Mouse (Mus musculus): ENCODE data around the gene Dcpp1.
A peak's percentile ranks its signal among the peaks of the same experiment; 100 is the strongest.

Dcpp1 gene

DNA sequence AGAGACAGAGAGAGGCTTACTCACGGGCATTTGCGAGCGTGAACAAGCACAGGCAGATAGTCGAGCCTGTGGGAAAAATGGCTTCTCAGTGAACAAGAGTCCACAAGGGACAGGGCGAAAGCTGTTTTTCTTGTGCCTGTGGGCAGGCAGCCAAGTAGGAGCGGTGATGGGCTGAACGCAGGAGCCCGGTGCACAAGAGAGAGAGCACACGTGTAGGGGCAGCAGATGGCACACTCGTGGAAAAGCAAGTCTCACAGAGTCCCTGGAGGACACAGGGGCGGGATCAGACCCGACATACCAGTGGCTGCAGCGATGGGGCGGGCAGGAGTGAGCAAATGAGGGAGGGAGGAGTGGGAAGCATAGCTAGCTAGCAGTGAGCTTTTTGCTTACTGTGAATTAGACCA, 44.4 kb downstream of the Dcpp1 start:
- DNase-seq (ENCODE audit: inconsistent age in 2 of 2, low spot score in 1 of 2), result peak; percentile 67 to 85

GRCm38 (mm10) chr17:23931157-23931556, 50.5 kb downstream of the Dcpp1 start:
- no peak for DNase-seq (ENCODE audit: inconsistent age in 2 of 2, low spot score in 1 of 2)
